Mouse (Mus musculus): ENCODE data around the gene Fgd6.

DNA sequence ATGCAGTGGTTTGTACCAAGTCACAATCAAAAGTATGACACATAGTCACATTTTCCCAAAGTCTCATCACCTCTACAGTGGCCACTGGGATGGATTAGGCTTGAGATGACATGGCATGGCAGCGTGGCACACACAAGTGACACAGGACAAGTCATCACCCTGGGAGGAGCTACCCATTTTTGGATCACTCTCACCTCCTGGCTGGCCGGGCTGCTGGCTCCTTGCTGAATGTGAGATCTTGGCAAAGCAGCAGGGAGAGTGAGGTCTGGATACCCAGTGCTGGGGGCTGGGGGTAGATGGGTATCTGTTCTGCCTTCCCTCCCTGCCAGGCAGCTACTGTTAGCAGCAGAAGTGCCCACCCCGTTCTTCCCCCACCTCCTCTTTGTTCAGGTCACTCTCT, 31.1 kb downstream of the Fgd6 start:
- TF ChIP-seq TAL1 (IDR thresholded peaks at IDR 0.05; ENCODE audit: low read length) (no peak), GATA1 (IDR thresholded peaks at IDR 0.05; ENCODE audit: low read length) (no peak)
